Mouse (Mus musculus): ENCODE results near the gene Celf2.

DNA sequence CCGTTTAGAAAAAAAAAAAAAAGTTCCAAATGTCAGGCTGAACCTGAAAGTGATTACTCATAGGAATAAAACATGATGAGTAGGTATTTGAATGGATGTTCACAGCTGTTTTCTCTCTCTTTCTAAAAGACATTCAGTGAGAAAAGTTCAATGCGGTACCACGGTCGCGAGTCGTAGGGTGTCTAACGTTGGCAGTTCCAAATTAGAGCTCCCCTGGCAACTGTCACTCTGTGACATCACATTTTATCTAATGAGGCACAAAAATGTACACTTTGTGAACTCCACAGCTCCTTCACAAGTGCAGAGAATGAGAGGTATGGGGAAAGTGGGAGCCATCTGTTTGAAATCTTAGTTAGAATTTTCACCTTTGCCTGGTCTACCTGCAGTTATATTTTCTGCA, 274.8 kb downstream of the Celf2 start:
- no peak for TF ChIP-seq CTCF (IDR thresholded peaks at IDR 0.05; ENCODE audit: low read depth, low read length)
- no peak for TF ChIP-seq POLR2A (IDR thresholded peaks at IDR 0.05; ENCODE audit: borderline replicate concordance, low read depth, low read length)

Measured in bone marrow macrophage, adult 2 months (primary cell).